Mouse (Mus musculus) midbrain, embryonic 12.5 days (tissue): ENCODE results near the gene Srcap. TPM values are rescaled to one million over a fixed set of nuclear protein-coding genes. Genes with fewer than 3 reads are reported as not detected.
A peak's percentile ranks its signal among the peaks of the same experiment; 100 is the strongest.
"Not testable (repeated sequence)": the region's sequence is repeated elsewhere in the genome, so short reads cannot be mapped to it uniquely, and the experiment has no call there.

Experiments
- ATAC-seq: fragments of 200-750 bp; cut with Nextera tagmentation; 2 replicates; pipeline ENCODE4 v1.8.0; 2017; ENCODE audit warnings: low read depth, moderate TSS enrichment, moderate library complexity; ENCODE audit not compliant: low FRiP score
- H3K27ac ChIP-seq: fragments of 300-500 bp; sonication (generic); replicated peaks from 2 replicates; pipeline ENCODE4 v1.5.1; 2016; ENCODE audit warnings: mild to moderate bottlenecking
- H3K27me3 ChIP-seq: fragments of 300-500 bp; sonication (generic); 2 replicates; pipeline ENCODE4 v1.6.1; 2016; ENCODE audit warnings: mild to moderate bottlenecking
- H3K36me3 ChIP-seq: fragments of 300-500 bp; sonication (generic); 2 replicates; pipeline ENCODE4 v1.6.1; 2016
- H3K4me1 ChIP-seq: fragments of 300-500 bp; sonication (generic); 2 replicates; pipeline ENCODE4 v1.6.1; 2016
- H3K4me2 ChIP-seq: fragments of 300-500 bp; sonication (generic); replicated peaks from 2 replicates; pipeline ENCODE4 v1.6.1; 2016; ENCODE audit warnings: mild to moderate bottlenecking, moderate library complexity
- H3K4me3 ChIP-seq: fragments of 300-500 bp; sonication (generic); 2 replicates; pipeline ENCODE4 v1.5.1; 2016; ENCODE audit warnings: mild to moderate bottlenecking
- H3K9ac ChIP-seq: fragments of 300-500 bp; sonication (generic); replicated peaks from 2 replicates; pipeline ENCODE4 v1.6.1; 2016; ENCODE audit warnings: mild to moderate bottlenecking, moderate library complexity
- H3K9me3 ChIP-seq: fragments of 300-500 bp; sonication (generic); 2 replicates; pipeline ENCODE4 v1.6.1; 2016; ENCODE audit warnings: mild to moderate bottlenecking
- WGBS: fragments of 180-500 bp; shearing (Covaris S2); methylation state at CpG from one replicate; pipeline ENCODE4 v1.1.7; 2016; 5-methylcytosine and 5-hydroxymethylcytosine counted together
- polyA plus RNA-seq: library from polyadenylated mRNA; unstranded; fragments of >200 nt; fragmentation: Nextera tagmentation; extraction: Ambion mirVana; gene quantifications from 2 replicates; pipeline ENCODE4 v1.2.1, GENCODE M21; 2016

The Srcap gene
- 94.6 and 98.3 TPM in 2 replicates for polyA plus RNA-seq

GRCm38 (mm10) chr7:127511808-127512230 lies at the start of gene Srcap:
TSS of gene Srcap (plus strand) at chr7:127511983.
- peak within 1 kb of the TSS; percentile 59 for H3K4me2 ChIP-seq
- peak; percentile 99 for ATAC-seq
- H3K9me3 ChIP-seq: no peaks in the 10 kb centered on the region
- H3K4me1 ChIP-seq: peaks cover 18% of the 10 kb centered on the region
- peak within 1 kb of the TSS; percentile 88 for H3K4me3 ChIP-seq
- H3K9ac ChIP-seq: peak within 1 kb of the TSS; percentile 90
- 2% methylated on average over 37 of the region's 37 CpGs for WGBS
- peak within 1 kb of the TSS; percentile 98 for H3K27ac ChIP-seq
- no peaks in the 10 kb centered on the region for H3K27me3 ChIP-seq
- H3K36me3 ChIP-seq: peaks cover 26% of the 10 kb centered on the region

GRCm38 (mm10) chr7:127465191-127465590 lies 46.6 kb upstream of the Srcap start:
- 92% methylated on average over 3 of the region's 3 CpGs for WGBS
- H3K9me3 ChIP-seq: no peaks in the 10 kb centered on the region
- H3K4me3 ChIP-seq: no peak overlapping the region
- no peak overlapping the region for H3K9ac ChIP-seq
- H3K27ac ChIP-seq: no peak overlapping the region
- ATAC-seq: no peak
- peaks cover 5% of the 10 kb centered on the region; the same call in 1 of the 2 replicates for H3K4me1 ChIP-seq
- H3K4me2 ChIP-seq: no peak overlapping the region
- no peaks in the 10 kb centered on the region for H3K27me3 ChIP-seq
- peaks cover 54% of the 10 kb centered on the region for H3K36me3 ChIP-seq

- not testable (repeated sequence) for H3K9ac ChIP-seq, H3K9me3 ChIP-seq, H3K4me1 ChIP-seq, H3K27me3 ChIP-seq, H3K4me2 ChIP-seq, ATAC-seq, H3K4me3 ChIP-seq, H3K27ac ChIP-seq
- H3K36me3 ChIP-seq: peaks cover 52% of the 10 kb centered on the region
- 95% methylated on average over 2 of the region's 2 CpGs for WGBS
These were observed 46.1 kb upstream of the Srcap start for GRCm38 (mm10) chr7:127465670-127466069.

GRCm38 (mm10) chr7:127466606-127467005 lies 45.2 kb upstream of the Srcap start:
- 93% methylated on average over 4 of the region's 4 CpGs for WGBS
- H3K27me3 ChIP-seq: no peaks in the 10 kb centered on the region
- H3K4me2 ChIP-seq: no peak overlapping the region
- H3K4me1 ChIP-seq: peaks cover 5% of the 10 kb centered on the region; the same call in 1 of the 2 replicates
- H3K9me3 ChIP-seq: no peaks in the 10 kb centered on the region
- H3K4me3 ChIP-seq: no peak overlapping the region
- no peak for ATAC-seq
- H3K36me3 ChIP-seq: peaks cover 44% of the 10 kb centered on the region
- no peak overlapping the region for H3K27ac ChIP-seq
- no peak overlapping the region for H3K9ac ChIP-seq

- Histone ChIP-seq H3K27ac (peak overlapping the region; percentile 98), H3K36me3 (peaks cover 47% of the 10 kb centered on the region), H3K9ac (peak overlapping the region; percentile 84), H3K4me1 (peaks cover 17% of the 10 kb centered on the region), H3K9me3 (no peaks in the 10 kb centered on the region), H3K4me2 (peak overlapping the region; percentile 91), H3K4me3 (peak overlapping the region; percentile 70), H3K27me3 (no peaks in the 10 kb centered on the region)
- peak; percentile 14; the same call in 1 of the 2 replicates for ATAC-seq
- 8% methylated on average over 9 of the region's 10 CpGs for WGBS
These were observed 41.6 kb upstream of the Srcap start for GRCm38 (mm10) chr7:127470011-127470715.

GRCm38 (mm10) chr7:127470743-127471645 lies 40.8 kb upstream of the Srcap start:
- peaks cover 47% of the 10 kb centered on the region for H3K36me3 ChIP-seq
- peak; percentile 91 for ATAC-seq
- H3K4me3 ChIP-seq: peak overlapping the region; percentile 70
- WGBS: under 1% methylated on average over 46 of the region's 46 CpGs
- no peaks in the 10 kb centered on the region for H3K9me3 ChIP-seq
- H3K27me3 ChIP-seq: no peaks in the 10 kb centered on the region
- peak overlapping the region; percentile 98 for H3K27ac ChIP-seq
- H3K4me1 ChIP-seq: peaks cover 17% of the 10 kb centered on the region
- peak overlapping the region; percentile 91 for H3K4me2 ChIP-seq
- H3K9ac ChIP-seq: peak overlapping the region; percentile 84

GRCm38 (mm10) chr7:127471646-127472010 lies 40.2 kb upstream of the Srcap start:
- H3K4me2 ChIP-seq: peak overlapping the region; percentile 91
- ATAC-seq: peak; percentile 51
- peak overlapping the region; percentile 84 for H3K9ac ChIP-seq
- no peaks in the 10 kb centered on the region for H3K9me3 ChIP-seq
- peaks cover 17% of the 10 kb centered on the region for H3K4me1 ChIP-seq
- H3K27me3 ChIP-seq: no peaks in the 10 kb centered on the region
- peaks cover 51% of the 10 kb centered on the region for H3K36me3 ChIP-seq
- peak overlapping the region; percentile 98 for H3K27ac ChIP-seq
- peak overlapping the region; percentile 70 for H3K4me3 ChIP-seq
- 0% methylated on average over 17 of the region's 25 CpGs for WGBS

GRCm38 (mm10) chr7:127472060-127472459 lies 39.7 kb upstream of the Srcap start:
- peak overlapping the region; percentile 91 for H3K4me2 ChIP-seq
- peak overlapping the region; percentile 84 for H3K9ac ChIP-seq
- no peaks in the 10 kb centered on the region for H3K9me3 ChIP-seq
- H3K4me3 ChIP-seq: peak overlapping the region; percentile 70
- no peak for ATAC-seq
- peaks cover 51% of the 10 kb centered on the region for H3K36me3 ChIP-seq
- peak overlapping the region; percentile 98 for H3K27ac ChIP-seq
- H3K4me1 ChIP-seq: peaks cover 21% of the 10 kb centered on the region
- 0% methylated on average over 7 of the region's 7 CpGs for WGBS
- no peaks in the 10 kb centered on the region for H3K27me3 ChIP-seq

- WGBS: 72% methylated on average over 5 of the region's 5 CpGs
- H3K27me3 ChIP-seq: no peaks in the 10 kb centered on the region
- peaks cover 27% of the 10 kb centered on the region for H3K4me1 ChIP-seq
- no peak overlapping the region for H3K4me2 ChIP-seq
- H3K36me3 ChIP-seq: peaks cover 39% of the 10 kb centered on the region
- H3K27ac ChIP-seq: no peak overlapping the region
- no peak overlapping the region for H3K4me3 ChIP-seq
- no peaks in the 10 kb centered on the region for H3K9me3 ChIP-seq
- no peak overlapping the region for H3K9ac ChIP-seq
- ATAC-seq: no peak
These were observed 38.1 kb upstream of the Srcap start for GRCm38 (mm10) chr7:127473705-127474104.

- H3K4me3 ChIP-seq: no peak overlapping the region
- 80% methylated on average over 6 of the region's 6 CpGs for WGBS
- peaks cover 26% of the 10 kb centered on the region for H3K4me1 ChIP-seq
- H3K9ac ChIP-seq: no peak overlapping the region
- H3K27me3 ChIP-seq: no peaks in the 10 kb centered on the region
- H3K9me3 ChIP-seq: no peaks in the 10 kb centered on the region
- H3K36me3 ChIP-seq: peaks cover 39% of the 10 kb centered on the region
- no peak overlapping the region for H3K27ac ChIP-seq
- no peak for ATAC-seq
- no peak overlapping the region for H3K4me2 ChIP-seq
These were observed 37.3 kb upstream of the Srcap start for GRCm38 (mm10) chr7:127474378-127475070.

GRCm38 (mm10) chr7:127475186-127475740 lies 36.5 kb upstream of the Srcap start:
- WGBS: 95% methylated on average over 11 of the region's 11 CpGs
- Histone ChIP-seq H3K9me3 (no peaks in the 10 kb centered on the region), H3K4me1 (peaks cover 29% of the 10 kb centered on the region), H3K27ac (no peak overlapping the region), H3K27me3 (no peaks in the 10 kb centered on the region), H3K4me3 (no peak overlapping the region), H3K4me2 (no peak overlapping the region), H3K9ac (no peak overlapping the region), H3K36me3 (peaks cover 39% of the 10 kb centered on the region)
- no peak for ATAC-seq
